Mouse (Mus musculus) ES-E14 (cell line): ENCODE measurements at regions not wholly inside any gene's neighbourhood (a gene's known extent, or its start where the extent isn't known, plus 50 kb on each side); places are given as distances from the start of the nearest gene placed in this dataset.

Experiments
- DNase-seq: peaks from one replicate; pipeline ENCODE4 v3.0.0-alpha.2; 2013; ENCODE audit warnings: low read depth, low spot score
- H3K27ac ChIP-seq: 2 replicates; pipeline ENCODE4 v1.5.1; 2012; ENCODE audit warnings: low read depth, mild to moderate bottlenecking, low read length, moderate library complexity, mixed read lengths; ENCODE audit not compliant: poor library complexity, insufficient read depth, severe bottlenecking
- H3K36me3 ChIP-seq: 2 replicates; pipeline ENCODE4 v1.6.1; 2012; ENCODE audit warnings: mild to moderate bottlenecking, low read length, moderate library complexity, mixed read lengths; ENCODE audit not compliant: control insufficient read depth, poor library complexity, insufficient read depth, severe bottlenecking
- H3K4me1 ChIP-seq, 2 experiments: fragments of 150-350 bp in 1 of 2; sonication (generic) in 1 of 2; 2 replicates each; pipeline ENCODE4 v1.6.1; 2012; ENCODE audit warnings: low read length in 2 of 2, mild to moderate bottlenecking in 1 of 2, mixed read lengths in 1 of 2; ENCODE audit not compliant: control insufficient read depth in 2 of 2, insufficient read depth in 2 of 2, poor library complexity in 1 of 2
- H3K4me3 ChIP-seq, 2 experiments: fragments of 150-350 bp in 1 of 2; sonication (generic) in 1 of 2; 2 replicates each; pipeline ENCODE4 v1.5.1; 2012; ENCODE audit warnings: low read length in 2 of 2, low read depth in 1 of 2, mild to moderate bottlenecking in 1 of 2, mixed read lengths in 1 of 2; ENCODE audit not compliant: insufficient read depth in 1 of 2, poor library complexity in 1 of 2, severe bottlenecking in 1 of 2
- H3K9ac ChIP-seq: 2 replicates; pipeline ENCODE4 v1.6.1; 2012; ENCODE audit warnings: low read depth, mild to moderate bottlenecking, low read length, mixed read lengths; ENCODE audit not compliant: poor library complexity, insufficient read depth, severe bottlenecking
- H3K9me3 ChIP-seq: fragments of 150-350 bp; sonication (generic); 2 replicates; pipeline ENCODE4 v1.6.1; 2012; ENCODE audit warnings: low read depth, mild to moderate bottlenecking, low read length; ENCODE audit not compliant: control insufficient read depth, insufficient read depth
- HCFC1 ChIP-seq: IDR thresholded peaks from 2 replicates; pipeline ENCODE4 v1.6.1; 2012; ENCODE audit warnings: low read length, inconsistent platforms, borderline replicate concordance; ENCODE audit not compliant: insufficient read depth
- MAFK ChIP-seq: IDR thresholded peaks from 2 replicates; pipeline ENCODE4 v1.6.1; 2014; ENCODE audit warnings: mild to moderate bottlenecking, low read depth, low read length, inconsistent platforms; ENCODE audit not compliant: insufficient read depth
- ZC3H11A ChIP-seq: IDR thresholded peaks from 2 replicates; pipeline ENCODE4 v1.6.1; 2012; ENCODE audit warnings: low read depth, mild to moderate bottlenecking, inconsistent platforms, low read length, borderline replicate concordance
- in situ Hi-C, 2 experiments: fragments of 600-800 bp; cut with MboI; formaldehyde crosslinking; loops; one replicate each; pipeline ENCODE4 v1.15.1; 2025; ENCODE audit warnings: low sequenced_read_pairs in 2 of 2, inconsistent platforms in 1 of 2; ENCODE audit not compliant: unreplicated experiment in 2 of 2

- H3K4me1 ChIP-seq: no peaks in the 10 kb centered on the region
- in situ Hi-C loops: no loop called here
- no peaks in the 10 kb centered on the region for H3K36me3 ChIP-seq
- H3K9me3 ChIP-seq: no peaks in the 10 kb centered on the region
- H3K4me3 ChIP-seq: no peak overlapping the region
- no peak for DNase-seq
- no peak overlapping the region for H3K27ac ChIP-seq
- peak; percentile 93 for TF ChIP-seq MAFK
- no peak for TF ChIP-seq ZC3H11A
- no peak overlapping the region for H3K9ac ChIP-seq
Measured at GRCm38 (mm10) chr19:51226932-51227331, 548.5 kb upstream of the Sorcs1 start.

DNA sequence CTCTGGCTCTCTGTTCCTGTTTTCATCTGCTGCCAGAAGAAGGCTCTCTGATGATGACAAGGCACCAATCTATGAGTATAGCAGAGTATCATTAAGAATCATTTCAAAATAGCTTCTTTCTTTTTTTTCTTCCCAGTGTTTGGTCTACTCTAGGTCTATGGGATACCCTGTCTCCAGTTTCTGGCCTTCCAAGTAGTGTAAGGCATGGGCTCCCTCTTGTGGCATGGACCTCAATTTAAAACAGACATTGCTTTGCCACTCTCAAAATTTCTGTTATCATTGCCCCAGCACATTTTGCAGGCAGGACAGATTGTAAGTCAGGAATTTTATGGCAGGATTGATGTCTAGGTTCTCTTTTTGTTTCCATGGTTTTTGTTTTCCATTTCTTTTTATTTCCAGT is 522.9 kb upstream of the Sorcs1 start:
- DNase-seq: peak; percentile 9

More for the DNA sequence above, 522.9 kb upstream of the Sorcs1 start:
- no peak overlapping the region for H3K27ac ChIP-seq
- in situ Hi-C loops: no loop called here
- H3K9ac ChIP-seq: no peak overlapping the region
- no peaks in the 10 kb centered on the region for H3K4me1 ChIP-seq
- H3K36me3 ChIP-seq: no peaks in the 10 kb centered on the region
- no peak overlapping the region for H3K4me3 ChIP-seq
- peak; percentile 25; the same call in 1 of the 2 replicates for TF ChIP-seq ZC3H11A
- no peak for TF ChIP-seq HCFC1
- no peaks in the 10 kb centered on the region for H3K9me3 ChIP-seq
